Comparison of ENCODE assay signal across 21 mouse cellular contexts in the genomic region with DNA sequence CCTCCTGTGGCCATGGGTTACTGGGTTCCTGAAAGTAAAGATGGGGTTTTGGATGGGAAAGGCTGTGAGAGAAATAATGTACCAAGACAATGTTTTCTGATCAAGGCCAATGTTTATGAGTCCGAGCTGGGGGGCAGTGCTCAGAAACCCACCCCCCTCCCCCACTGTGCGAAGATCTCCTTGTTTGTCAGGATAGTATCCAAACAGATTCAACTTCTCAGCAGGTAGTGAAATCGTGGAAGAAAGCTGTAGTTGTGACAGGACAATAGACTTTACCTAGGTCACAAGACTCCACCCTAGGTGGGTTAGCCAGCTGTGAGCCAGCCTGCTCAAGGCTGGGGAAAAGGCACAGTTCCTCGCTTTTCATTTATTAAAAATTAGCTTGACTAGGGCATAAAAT.
"Had no signal": no experiment of that assay in that cellular context is flagged by ENCODE, and none has a peak within 500 bp of the region (broad histone marks: within the 10 kb centered on the region; RNA-seq: fewer than 3 reads in every experiment).

No protein-coding gene starts in this region.

- H3K4me1 ChIP-seq: liver, embryonic 15.5 days; lung, embryonic 15.5 days; midbrain, embryonic 10.5 days; midbrain, embryonic 12.5 days; neural tube, embryonic 13.5 days; neural tube, embryonic 15.5 days; stomach, embryonic 15.5 days had no signal

- H3K9me3 ChIP-seq: liver, embryonic 15.5 days; lung, embryonic 15.5 days; midbrain, embryonic 10.5 days; midbrain, embryonic 12.5 days; neural tube, embryonic 15.5 days; stomach, embryonic 15.5 days had no signal

- H3K27me3 ChIP-seq: liver, embryonic 15.5 days; lung, embryonic 15.5 days; midbrain, embryonic 12.5 days; neural tube, embryonic 13.5 days; neural tube, embryonic 15.5 days; stomach, embryonic 15.5 days had no signal

- DNase-seq: liver, postnatal 0 days; lung, adult 2 months; lung, postnatal 4 days; midbrain, embryonic 14.5 days; right cerebral cortex, postnatal 25 days; right cerebral cortex, postnatal 4 days; spleen, adult 18-20 months; thymus, adult 2 months; thymus, postnatal 25 days; thymus, postnatal 4 days had no signal

- H3K4me2 ChIP-seq: liver, embryonic 15.5 days; lung, embryonic 15.5 days; midbrain, embryonic 12.5 days; neural tube, embryonic 13.5 days; neural tube, embryonic 15.5 days; stomach, embryonic 15.5 days had no signal

- H3K27ac ChIP-seq: liver, embryonic 15.5 days; lung, embryonic 15.5 days; midbrain, embryonic 10.5 days; midbrain, embryonic 12.5 days; neural tube, embryonic 13.5 days; neural tube, embryonic 15.5 days; stomach, embryonic 15.5 days; stomach, postnatal 0 days had no signal

- ATAC-seq: liver, postnatal 0 days; lung, postnatal 0 days; midbrain, embryonic 16.5 days had no signal

- H3K4me3 ChIP-seq: liver, embryonic 15.5 days; lung, embryonic 15.5 days; midbrain, embryonic 10.5 days; midbrain, embryonic 12.5 days; myocyte; neural tube, embryonic 13.5 days; neural tube, embryonic 15.5 days; stomach, embryonic 15.5 days had no signal

- H3K36me3 ChIP-seq: liver, embryonic 15.5 days; lung, embryonic 15.5 days; midbrain, embryonic 10.5 days; midbrain, embryonic 12.5 days; neural tube, embryonic 13.5 days; neural tube, embryonic 15.5 days; stomach, embryonic 15.5 days had no signal

- H3K9ac ChIP-seq: liver, embryonic 15.5 days; liver, postnatal 0 days; lung, embryonic 15.5 days; midbrain, embryonic 12.5 days; neural tube, embryonic 13.5 days; neural tube, embryonic 15.5 days; stomach, embryonic 15.5 days had no signal
